Mouse (Mus musculus) liver, adult 2 months (tissue): ENCODE measurements around the gene Qrich2. TPM values are rescaled to one million over a fixed set of nuclear protein-coding genes. Genes with fewer than 3 reads are reported as not detected.

Source experiments
- DNase-seq: peaks from one replicate; pipeline ENCODE4 v3.0.0-alpha.2; 2011; ENCODE audit warnings: low read depth, low spot score; ENCODE audit errors: extremely low read depth
- H3K27ac ChIP-seq: fragments of 200-500 bp; replicated peaks from 2 replicates; pipeline ENCODE4 v1.5.1; 2012; ENCODE audit warnings: low read depth, mild to moderate bottlenecking, control low read depth, inconsistent platforms, low read length; ENCODE audit not compliant: insufficient read depth
- H3K27me3 ChIP-seq: fragments of 200-500 bp; 2 replicates; pipeline ENCODE4 v1.6.1; 2012; ENCODE audit warnings: mild to moderate bottlenecking, moderate library complexity, low read length, inconsistent platforms; ENCODE audit not compliant: control insufficient read depth, insufficient read depth
- H3K36me3 ChIP-seq: fragments of 200-500 bp; 2 replicates; pipeline ENCODE4 v1.6.1; 2012; ENCODE audit warnings: low read length, inconsistent platforms; ENCODE audit not compliant: control insufficient read depth, insufficient read depth
- H3K4me1 ChIP-seq: fragments of 200-500 bp; 2 replicates; pipeline ENCODE4 v1.6.1; 2011; ENCODE audit warnings: low read length; ENCODE audit not compliant: control insufficient read depth, insufficient read depth
- H3K4me3 ChIP-seq: fragments of 200-500 bp; 2 replicates; pipeline ENCODE4 v1.5.1; 2011; ENCODE audit warnings: low read depth, mild to moderate bottlenecking, control low read depth, low read length, moderate library complexity; ENCODE audit not compliant: insufficient read depth
- H3K79me2 ChIP-seq: fragments of 200-500 bp; 2 replicates; pipeline ENCODE4 v1.6.1; 2012; ENCODE audit warnings: inconsistent platforms, mild to moderate bottlenecking, low read length, moderate library complexity; ENCODE audit not compliant: control insufficient read depth, insufficient read depth
- H3K9ac ChIP-seq: fragments of 200-500 bp; 2 replicates; pipeline ENCODE4 v1.6.1; 2012; ENCODE audit warnings: low read depth, mild to moderate bottlenecking, control low read depth, inconsistent platforms, low read length
- CTCF ChIP-seq: fragments of 200-500 bp; IDR thresholded peaks from 2 replicates; pipeline ENCODE4 v1.5.1; 2011; ENCODE audit warnings: low read depth, low read length, control low read depth
- POLR2A ChIP-seq: fragments of 200-500 bp; IDR thresholded peaks from 2 replicates; pipeline ENCODE4 v1.6.1; 2011; ENCODE audit warnings: low read length, control low read depth; ENCODE audit not compliant: insufficient read depth; ENCODE audit errors: extremely low read depth
- WGBS: fragments of 180-500 bp; shearing (Covaris S2); methylation state at CpG from one replicate; pipeline ENCODE4 v1.1.7; 2018; 5-methylcytosine and 5-hydroxymethylcytosine counted together
- polyA plus RNA-seq: library from polyadenylated mRNA; depleted of rRNA; stranded (reverse); fragments of >200 nt; gene quantifications from 2 replicates; pipeline ENCODE4 v1.2.3, GENCODE M21; 2012
- total RNA-seq: library from RNA; depleted of rRNA; stranded (reverse); fragments of >200 nt; gene quantifications from 2 replicates; pipeline ENCODE4 v1.2.3, GENCODE M21; 2014

Gene Qrich2
- total and polyA plus RNA-seq, 2 experiments = 0.11 TPM; not detected in 1

DNA sequence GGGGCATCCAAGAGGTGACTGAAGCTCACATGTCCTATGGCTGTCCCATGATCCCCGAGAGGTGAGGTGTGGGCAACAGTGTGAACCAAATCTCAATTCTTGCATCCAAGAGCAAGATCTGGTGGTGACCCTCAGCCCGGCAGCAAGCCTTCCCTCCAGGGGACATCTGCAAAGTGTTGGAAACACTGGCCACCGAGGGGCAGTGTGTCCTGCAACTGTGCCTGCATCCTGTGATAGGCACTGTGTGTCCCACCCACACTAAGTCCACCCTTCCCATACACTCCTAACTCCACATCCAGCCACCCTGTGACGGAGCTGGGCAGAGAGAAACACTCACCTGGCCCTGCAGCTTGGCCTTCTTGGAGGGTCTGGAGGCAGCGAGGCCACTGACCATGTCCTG lies 18.2 kb downstream of the Qrich2 start:
- no peaks in the 10 kb centered on the region for H3K79me2 ChIP-seq
- no peak for DNase-seq
- peaks cover 3% of the 10 kb centered on the region; the same call in 1 of the 2 replicates for H3K4me1 ChIP-seq
- WGBS = 77% methylated on average over 5 of the region's 5 CpGs
- H3K4me3 ChIP-seq = no peak overlapping the region
- TF ChIP-seq POLR2A = no peak
- TF ChIP-seq CTCF = 0 out of 2 replicates have a peak, but pooled peaks have one; percentile 9
- no peak overlapping the region for H3K27ac ChIP-seq
- no peaks in the 10 kb centered on the region; the same call in none of the 2 replicates for H3K27me3 ChIP-seq
- no peaks in the 10 kb centered on the region for H3K36me3 ChIP-seq
- no peak overlapping the region for H3K9ac ChIP-seq

DNA sequence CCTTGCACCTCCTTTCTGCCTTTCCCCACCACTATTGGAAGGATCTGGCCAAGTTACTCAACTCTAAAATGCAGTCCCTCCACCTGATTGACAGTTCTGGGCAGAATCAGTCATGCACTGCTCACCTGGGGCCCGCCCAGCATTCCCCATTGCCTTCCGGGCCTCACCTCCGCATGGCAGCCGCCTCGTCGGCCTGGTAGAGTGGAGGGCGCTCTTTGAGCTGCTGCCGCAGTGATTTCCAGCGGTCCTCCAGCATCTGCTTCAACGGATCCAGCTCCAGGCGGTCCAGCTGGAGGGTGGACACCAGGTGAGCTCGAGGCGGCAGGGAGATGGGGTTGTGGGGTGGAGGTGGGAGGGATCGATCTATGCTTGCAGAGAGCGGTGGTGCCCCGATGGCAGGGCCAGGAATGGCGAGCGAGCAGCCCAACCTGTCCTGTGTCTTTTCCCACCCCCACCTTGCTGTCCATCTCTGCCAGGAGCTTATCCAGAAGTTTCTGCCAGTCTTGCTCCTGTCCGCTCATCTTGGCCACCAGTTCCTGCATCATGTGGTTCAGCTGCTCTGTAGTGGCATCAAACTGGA lies 19.6 kb downstream of the Qrich2 start:
- Histone ChIP-seq H3K9ac (no peak overlapping the region), H3K4me3 (no peak overlapping the region), H3K27me3 (no peaks in the 10 kb centered on the region; the same call in none of the 2 replicates), H3K36me3 (no peaks in the 10 kb centered on the region), H3K79me2 (no peaks in the 10 kb centered on the region), H3K27ac (no peak overlapping the region), H3K4me1 (peaks cover 3% of the 10 kb centered on the region; the same call in 1 of the 2 replicates)
- 17% methylated on average over 19 of the region's 19 CpGs for WGBS
- no peak for DNase-seq
- TF ChIP-seq POLR2A = no peak
- TF ChIP-seq CTCF = no peak

DNA sequence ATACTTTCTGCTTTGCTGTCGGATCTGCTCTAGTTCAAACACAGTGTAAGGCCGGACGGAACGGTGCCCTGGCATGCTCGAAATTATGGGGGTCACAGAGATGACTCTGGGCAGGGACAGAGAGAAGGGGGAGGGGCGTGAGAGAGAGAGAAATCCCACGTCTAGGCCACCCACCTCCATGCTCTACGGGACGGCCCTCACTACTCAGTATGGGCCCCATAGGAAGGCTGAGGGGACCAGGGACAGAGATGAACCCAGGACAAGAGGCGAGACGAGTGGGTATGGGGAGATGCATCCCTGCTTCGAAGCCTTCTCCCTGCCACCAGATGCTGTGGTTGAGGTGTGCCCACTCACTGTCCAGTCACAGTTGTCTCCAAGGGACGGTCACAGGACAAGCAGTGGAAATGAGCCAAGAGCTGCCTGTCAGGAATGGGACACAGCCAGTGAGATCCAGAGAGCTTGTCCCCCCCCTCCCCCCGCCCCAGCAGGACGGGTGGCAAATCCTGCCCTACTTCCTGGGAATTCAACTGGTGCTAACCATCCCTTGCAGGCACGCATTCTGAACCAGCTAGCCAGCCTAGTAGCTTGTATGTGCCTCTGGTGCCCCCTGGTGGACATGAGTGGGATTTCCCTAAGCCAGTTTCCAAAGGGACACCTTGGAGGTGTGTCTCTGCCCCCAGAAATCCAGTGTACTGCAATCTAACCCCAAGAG lies 20.3 kb downstream of the Qrich2 start:
- DNase-seq = peak; percentile 72
- H3K4me1 ChIP-seq = peaks cover 3% of the 10 kb centered on the region; the same call in 1 of the 2 replicates
- 43% methylated on average over 16 of the region's 16 CpGs for WGBS
- H3K9ac ChIP-seq = no peak overlapping the region
- H3K79me2 ChIP-seq = no peaks in the 10 kb centered on the region
- TF ChIP-seq POLR2A (no peak), CTCF (peak; percentile 93)
- no peak overlapping the region for H3K27ac ChIP-seq
- no peak overlapping the region for H3K4me3 ChIP-seq
- no peaks in the 10 kb centered on the region for H3K36me3 ChIP-seq
- no peaks in the 10 kb centered on the region; the same call in none of the 2 replicates for H3K27me3 ChIP-seq

DNA sequence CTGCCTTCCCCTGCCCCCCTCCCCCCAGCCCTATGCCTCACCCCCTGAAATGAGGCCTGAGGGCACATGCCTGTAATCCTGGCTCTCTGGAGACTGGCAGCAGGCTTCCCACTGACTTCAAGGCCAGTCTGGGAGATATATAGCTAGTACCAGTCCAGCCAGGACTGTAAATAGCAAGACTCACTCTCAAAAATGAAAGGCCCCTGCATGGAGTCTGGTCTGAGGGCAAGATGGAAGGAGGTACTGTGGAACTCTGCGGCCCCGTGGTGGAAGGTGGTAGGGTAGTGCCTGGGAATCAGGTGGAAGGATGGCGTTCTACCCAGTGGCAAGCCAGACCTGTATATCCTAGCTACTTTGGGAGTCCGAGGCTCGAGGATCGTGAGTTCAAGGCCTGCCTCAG lies 22.1 kb downstream of the Qrich2 start:
- Histone ChIP-seq H3K27ac (no peak overlapping the region), H3K27me3 (no peaks in the 10 kb centered on the region; the same call in none of the 2 replicates), H3K36me3 (no peaks in the 10 kb centered on the region), H3K9ac (no peak overlapping the region), H3K4me1 (peaks cover 3% of the 10 kb centered on the region; the same call in 1 of the 2 replicates), H3K4me3 (no peak overlapping the region), H3K79me2 (no peaks in the 10 kb centered on the region)
- TF ChIP-seq CTCF (no peak), POLR2A (no peak)
- 94% methylated on average over 6 of the region's 6 CpGs for WGBS
- no peak for DNase-seq

DNA sequence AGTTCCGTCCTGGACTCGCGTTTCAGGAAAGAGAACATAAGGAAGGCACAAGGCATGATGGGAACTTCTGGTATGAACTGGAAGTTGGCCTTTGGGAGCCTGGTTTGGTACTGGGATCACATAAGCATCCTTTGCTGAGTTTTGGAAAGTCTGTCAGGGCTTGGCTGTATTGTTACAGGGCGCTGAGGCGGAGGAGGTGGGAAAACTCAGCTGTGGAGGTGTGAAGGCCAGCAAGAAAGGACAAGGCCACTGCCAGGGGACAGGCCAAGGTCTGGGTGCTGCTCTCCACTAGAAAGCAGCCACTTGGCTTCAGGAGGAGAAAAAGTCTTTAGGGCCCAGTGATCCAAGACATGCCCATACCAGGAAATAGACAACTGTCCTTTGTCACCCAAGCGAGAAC lies 22.7 kb downstream of the Qrich2 start:
- 93% methylated on average over 6 of the region's 6 CpGs for WGBS
- TF ChIP-seq CTCF (no peak), POLR2A (no peak)
- Histone ChIP-seq H3K27ac (no peak overlapping the region), H3K27me3 (no peaks in the 10 kb centered on the region; the same call in none of the 2 replicates), H3K4me1 (peaks cover 3% of the 10 kb centered on the region; the same call in 1 of the 2 replicates), H3K9ac (no peak overlapping the region), H3K36me3 (no peaks in the 10 kb centered on the region), H3K79me2 (no peaks in the 10 kb centered on the region), H3K4me3 (no peak overlapping the region)
- no peak for DNase-seq

DNA sequence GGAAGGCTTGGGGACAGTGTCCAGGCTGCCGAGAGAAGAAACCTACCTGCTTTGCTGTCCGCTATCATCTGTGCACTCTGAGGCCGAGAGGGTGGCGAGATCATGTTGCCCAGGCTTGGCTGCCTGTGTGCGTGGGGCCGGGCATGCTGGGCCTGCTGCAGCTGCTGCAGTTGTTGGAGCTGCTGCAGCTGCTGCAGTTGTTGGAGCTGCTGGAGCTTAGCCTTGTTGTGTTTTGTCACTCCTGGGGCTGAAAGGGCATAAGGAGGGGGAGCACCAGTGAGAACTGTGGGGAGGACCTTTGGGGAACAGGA lies 23.2 kb downstream of the Qrich2 start:
- TF ChIP-seq CTCF (no peak), POLR2A (no peak)
- H3K9ac ChIP-seq = no peak overlapping the region
- H3K79me2 ChIP-seq = no peaks in the 10 kb centered on the region
- H3K27me3 ChIP-seq = no peaks in the 10 kb centered on the region; the same call in none of the 2 replicates
- H3K4me1 ChIP-seq = peaks cover 3% of the 10 kb centered on the region; the same call in 1 of the 2 replicates
- no peaks in the 10 kb centered on the region for H3K36me3 ChIP-seq
- WGBS = 80% methylated on average over 6 of the region's 6 CpGs
- no peak for DNase-seq
- H3K4me3 ChIP-seq = no peak overlapping the region
- no peak overlapping the region for H3K27ac ChIP-seq
